Mouse (Mus musculus): ENCODE measurements around the gene Tmem170b.

Gene Tmem170b

DNA sequence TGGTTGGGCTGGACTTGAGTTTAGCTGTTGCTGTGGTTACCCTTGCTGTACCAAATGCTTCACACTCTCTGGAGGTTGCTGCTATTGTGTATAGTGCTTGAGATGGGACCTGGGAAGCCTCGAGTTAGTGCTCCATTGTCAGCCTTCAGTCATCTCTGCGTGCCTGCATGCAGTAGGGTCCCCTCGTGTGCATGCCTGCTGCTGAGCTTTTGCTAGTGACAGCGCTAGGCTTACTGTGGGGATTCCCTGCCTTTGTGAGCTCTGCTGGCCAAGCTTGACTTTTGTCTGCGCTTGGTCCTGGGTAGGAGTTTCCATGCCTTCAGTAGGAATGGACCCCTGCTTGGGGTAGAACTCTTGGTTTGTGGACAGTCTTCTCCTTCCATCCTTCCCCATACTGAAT lies 9.3 kb downstream of the Tmem170b start:
- no peak for DNase-seq

DNA sequence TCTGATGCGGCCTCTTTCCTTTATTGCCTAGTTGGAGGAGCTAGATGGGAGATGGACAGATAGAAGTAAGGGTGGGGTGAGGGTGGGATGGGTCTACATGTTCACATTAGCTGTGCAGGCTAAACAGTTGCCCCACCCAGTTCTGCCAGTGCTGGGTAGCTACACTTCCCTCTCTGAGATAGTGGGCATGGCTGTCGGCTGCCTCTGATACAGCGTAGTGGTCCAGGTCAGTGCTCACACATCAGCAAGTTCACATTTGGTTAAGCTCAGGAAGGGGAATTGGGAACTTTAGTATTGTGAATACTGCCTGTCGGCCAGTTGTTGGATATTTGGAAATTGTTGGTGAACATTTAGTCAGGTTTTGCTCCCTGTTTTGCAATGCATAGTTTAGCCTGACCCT lies 13.8 kb downstream of the Tmem170b start:
- peak; percentile 54 for DNase-seq

DNA sequence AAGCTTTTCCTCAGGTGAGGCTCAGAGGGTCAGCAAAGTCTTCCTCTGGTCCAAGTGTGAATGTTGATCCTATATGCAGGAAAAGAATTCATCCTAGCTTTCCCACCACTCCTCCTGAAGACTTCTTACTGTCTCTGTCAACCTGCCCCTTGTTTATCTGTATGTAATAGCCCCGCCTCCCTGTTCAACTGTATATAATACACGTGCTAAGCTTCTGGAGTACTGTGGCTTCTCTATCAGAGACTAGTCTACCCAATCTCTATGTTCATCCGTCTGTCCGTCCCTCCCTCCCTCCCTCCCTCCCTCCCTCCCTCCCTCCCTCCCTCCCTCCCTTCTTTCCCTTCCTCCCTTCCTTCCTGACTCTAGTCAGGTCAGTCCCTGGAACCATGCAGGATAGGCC lies 14.4 kb downstream of the Tmem170b start:
- no peak for DNase-seq

DNA sequence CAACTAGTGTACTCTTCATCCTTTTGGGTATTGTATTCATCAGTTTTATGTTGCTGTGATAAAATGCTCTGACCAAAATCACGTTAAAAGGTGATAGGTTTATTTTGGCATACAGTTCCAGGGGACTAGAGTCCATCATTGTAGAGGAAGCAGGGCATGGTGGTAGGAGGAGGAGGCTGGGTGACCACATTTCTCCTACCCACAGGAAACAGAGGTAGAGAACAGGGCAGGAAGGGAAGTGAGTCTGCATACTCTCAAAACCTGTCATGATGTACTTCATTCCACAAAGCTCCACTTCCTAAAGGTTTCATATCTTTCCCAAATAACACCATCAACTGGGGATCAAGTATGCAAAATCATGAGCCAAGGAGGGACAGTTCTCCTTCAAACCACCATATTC lies 18.4 kb downstream of the Tmem170b start:
- DNase-seq: no peak

DNA sequence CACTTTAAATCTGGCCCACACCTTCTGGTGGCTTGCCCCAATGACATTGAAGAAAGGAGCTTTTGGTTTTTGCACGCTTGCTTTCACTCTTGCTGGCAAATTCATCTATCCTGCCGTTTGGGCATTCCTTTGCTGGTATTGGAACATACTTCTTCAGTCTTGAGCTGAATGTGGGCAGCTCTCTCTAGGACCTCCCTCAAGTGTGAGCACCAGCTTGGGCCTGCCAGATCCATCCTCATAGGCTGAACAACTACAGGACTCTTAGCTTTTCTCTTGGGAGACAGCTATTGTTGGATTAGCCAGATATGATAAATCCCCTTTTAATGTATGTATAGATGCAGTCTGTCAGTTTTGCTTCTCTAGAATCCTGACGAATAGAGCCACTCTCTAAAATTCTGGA lies 19.5 kb downstream of the Tmem170b start:
- DNase-seq: no peak

DNA sequence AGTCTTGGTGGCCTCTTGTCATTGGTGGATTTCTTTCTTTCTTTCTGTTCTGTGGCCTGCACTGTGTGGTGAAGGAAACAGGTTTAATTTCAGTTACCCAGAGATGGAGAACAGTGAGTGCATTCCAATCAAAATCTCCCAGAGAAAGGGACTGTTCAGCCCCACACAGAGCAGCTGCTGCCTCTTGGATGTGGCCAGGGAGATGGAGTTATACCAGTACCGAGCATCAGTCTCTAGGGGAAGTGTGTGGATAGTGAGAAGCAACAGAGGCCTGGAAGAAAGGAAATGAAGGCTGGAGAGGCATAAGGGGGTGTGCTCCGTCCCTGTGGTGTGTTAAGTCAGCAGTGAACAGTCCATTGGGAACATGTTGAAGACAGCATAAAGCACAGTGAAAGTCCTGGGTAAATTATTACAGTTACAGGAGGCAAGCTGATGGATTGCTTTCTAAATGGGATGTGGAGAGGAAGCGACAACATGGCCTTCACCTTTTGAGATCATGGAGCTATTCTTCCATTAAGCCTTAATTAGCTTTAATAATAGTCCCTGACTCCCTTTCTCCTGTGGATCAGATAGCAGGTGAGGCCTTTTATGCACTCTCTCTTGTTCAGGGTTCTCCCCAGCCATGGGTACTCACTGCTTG lies 21.7 kb downstream of the Tmem170b start:
- DNase-seq: no peak

DNA sequence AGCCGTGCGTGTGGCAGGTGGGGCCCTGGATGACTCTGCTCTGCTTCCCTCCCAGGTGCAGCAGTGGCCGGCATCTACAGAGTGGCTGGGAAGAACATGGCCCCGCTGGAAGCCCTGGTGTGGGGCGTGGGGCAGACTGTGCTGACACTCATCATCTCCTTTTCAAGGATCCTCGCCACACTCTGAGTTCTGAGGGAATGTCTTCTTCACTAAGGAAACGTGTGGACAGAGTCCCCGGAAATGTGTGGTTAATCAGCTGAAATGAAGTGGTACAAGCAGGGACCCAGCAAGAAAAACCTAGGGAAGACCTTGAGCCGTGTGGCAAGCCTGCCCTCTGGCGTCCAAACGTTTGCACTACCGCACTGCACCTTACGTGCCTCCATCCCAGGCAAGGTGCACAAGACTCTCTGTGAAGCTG lies 28.7 kb downstream of the Tmem170b start:
- DNase-seq: peak; percentile 64

DNA sequence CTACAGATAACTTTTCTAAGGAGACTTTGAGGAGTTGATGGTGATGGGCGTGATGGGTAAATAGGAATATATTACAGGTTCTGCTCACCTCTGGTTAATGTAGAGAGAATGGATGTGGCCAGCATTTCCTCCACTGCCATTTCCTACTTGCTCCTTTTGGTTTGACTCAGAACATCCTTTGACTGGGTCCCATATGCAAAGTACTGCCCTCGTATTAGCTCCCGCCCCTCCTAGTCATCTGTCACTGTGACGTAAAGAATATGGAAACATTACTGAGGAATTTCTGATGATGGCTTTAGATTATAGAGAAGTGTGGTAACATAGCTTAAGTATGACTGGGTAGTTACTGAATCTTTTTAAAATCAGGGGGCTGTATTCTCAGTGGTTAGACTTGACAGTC lies 32.4 kb downstream of the Tmem170b start:
- DNase-seq: no peak

DNA sequence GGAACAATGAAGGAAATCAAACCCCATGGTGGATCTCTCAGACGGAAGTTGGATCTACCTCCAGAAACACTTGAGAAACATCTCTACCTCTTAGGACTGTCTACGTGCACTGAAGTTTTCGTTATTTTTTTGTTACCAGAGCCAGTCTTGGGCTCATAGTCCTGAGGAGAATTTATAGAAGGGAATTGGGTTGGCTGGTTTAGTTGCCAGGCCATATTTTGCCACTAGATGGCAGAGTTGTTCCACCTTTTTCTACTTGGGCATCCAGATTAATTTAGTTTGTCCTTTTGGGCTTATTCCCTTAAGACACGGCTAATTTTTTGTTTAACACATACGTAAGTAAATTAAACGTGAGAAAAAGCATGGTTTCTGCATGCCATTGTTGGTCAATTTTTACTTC lies 37.1 kb downstream of the Tmem170b start:
- peak; percentile 22 for DNase-seq

DNA sequence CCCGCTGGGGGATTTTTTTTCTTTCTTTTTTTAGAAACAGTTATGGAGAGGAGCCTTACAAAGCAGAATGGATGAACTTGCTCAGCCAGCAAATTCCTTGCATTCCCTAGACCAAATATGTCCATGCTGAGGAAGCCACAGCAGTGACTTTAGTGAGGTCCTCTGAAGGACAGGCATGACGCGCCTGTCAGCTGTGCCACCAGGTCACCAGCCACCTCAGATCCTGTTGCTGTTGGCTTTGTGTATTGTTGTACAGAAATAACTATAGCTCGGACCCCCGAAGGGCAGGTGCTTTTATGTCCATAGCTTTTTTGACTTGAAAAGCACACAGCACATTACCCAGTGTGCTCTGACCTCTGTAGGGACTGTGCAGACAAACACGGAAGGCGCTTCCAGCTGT lies 38.1 kb downstream of the Tmem170b start:
- peak; percentile 23 for DNase-seq

DNA sequence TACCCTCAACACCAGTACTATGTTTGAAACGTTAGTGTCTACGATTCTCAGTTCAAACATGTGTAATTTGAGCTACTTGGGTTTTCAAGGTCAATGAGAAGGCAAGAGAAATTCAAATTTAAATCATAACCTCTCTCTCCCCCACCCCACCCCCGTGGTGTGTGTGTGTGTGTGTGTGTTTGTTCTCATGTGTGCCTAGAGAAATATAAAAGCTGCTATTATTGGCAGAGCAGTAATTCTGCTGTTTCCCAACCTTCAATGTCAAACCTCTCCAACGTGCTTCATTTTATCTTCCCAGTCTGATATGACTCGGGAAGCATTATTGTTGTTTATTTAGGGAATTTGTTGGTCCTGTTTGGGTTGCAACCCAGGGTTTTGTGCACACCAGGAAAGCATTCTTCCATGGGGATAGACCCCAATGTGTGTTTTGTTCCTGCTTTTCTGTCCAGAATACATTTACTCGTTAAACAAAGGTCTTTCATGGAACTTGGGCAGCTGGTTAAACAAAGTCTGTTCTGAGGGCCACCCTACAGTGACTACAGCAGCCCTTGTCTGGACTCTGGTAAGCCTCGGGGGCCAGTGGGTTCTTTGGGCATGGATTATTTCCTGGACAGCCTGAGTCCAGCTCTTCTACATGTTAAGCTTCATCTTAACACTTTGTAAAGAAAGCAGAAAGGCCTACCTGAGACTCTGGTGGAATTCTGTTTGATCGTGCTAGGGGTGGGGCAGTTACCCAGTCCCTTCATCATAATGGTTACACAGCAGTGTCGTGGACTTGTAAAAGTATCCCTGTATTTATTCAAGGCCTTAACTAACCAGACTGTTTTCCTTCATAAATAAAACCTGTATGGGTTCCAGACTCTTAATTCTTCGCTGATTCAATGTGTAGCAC lies 39.1 kb downstream of the Tmem170b start:
- DNase-seq: no peak

DNA sequence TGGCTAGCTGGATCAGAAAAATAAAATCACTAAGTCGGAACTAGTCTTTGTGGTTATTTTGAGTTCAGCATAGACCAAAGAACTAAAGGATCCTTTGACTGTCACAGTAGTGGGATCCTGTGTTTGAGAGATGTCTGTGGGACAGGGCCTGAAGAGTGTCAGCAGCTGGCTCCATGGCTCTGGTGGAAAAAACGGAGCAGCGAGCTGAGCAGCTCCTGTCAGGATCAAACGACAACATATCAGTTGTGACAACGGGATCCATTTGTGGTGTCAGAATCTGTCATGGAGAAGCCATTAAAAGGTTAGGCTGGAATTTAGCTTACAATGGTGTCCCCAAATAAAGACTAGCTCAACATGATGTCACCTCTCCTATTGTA lies 39.8 kb downstream of the Tmem170b start:
- no peak for DNase-seq

DNA sequence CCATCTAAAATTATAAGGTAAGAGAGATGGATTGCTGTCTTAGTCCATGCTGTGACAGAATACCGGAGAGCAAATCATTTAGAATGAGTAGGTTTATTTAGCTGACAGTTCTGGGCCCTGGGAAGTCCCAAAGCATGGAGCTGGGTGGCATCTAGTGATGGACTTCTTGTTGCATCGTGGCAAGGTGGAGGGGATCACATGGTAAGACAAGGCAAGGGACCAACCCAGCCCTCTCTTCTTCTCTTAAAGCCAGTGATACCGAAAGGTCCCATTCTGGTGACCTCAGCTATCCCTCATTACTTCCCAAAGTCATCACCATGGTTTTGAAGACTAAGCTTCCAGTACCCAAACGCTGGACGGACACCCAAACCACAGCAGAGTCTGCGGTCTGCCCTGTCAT lies 42.3 kb downstream of the Tmem170b start:
- no peak for DNase-seq

DNA sequence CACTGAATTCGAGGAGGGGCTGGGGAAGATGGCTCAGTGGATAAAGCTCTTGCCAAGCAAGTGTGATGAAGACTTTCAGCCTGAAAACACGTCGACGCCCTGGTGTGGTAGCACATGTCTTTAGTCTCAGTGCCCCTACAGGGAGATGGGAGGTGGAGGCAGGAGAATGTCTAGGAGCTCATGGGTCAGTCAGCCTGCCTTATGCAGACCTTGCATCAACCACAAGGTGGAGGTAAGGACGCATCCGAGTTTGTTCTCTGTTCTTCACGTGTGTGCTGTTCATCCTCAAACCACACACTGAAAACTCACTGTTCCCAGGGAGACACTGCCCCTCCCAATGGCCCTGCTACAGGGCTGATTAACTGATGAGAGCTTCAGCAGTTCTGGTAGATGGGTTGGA lies 45.0 kb downstream of the Tmem170b start:
- DNase-seq: no peak

DNA sequence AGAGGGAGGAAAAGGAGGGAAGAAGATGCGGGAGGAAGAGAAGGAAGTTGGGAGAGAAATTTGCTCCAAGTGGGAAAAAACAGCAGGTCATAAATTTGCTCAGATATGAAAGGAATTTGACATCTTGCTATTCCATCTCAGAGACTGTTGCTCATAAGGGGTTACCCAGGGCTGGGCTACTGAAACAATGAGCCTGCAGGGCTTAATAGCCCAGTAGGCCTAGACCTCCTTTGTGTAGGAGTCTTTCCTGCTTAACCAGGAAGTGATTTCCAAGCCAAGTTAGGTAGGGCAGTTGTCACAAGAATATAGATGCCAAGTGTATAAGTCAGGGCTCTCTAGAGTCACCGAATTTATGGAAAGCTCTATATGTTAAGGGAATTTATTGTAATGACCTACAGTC lies 48.1 kb downstream of the Tmem170b start:
- no peak for DNase-seq

DNA sequence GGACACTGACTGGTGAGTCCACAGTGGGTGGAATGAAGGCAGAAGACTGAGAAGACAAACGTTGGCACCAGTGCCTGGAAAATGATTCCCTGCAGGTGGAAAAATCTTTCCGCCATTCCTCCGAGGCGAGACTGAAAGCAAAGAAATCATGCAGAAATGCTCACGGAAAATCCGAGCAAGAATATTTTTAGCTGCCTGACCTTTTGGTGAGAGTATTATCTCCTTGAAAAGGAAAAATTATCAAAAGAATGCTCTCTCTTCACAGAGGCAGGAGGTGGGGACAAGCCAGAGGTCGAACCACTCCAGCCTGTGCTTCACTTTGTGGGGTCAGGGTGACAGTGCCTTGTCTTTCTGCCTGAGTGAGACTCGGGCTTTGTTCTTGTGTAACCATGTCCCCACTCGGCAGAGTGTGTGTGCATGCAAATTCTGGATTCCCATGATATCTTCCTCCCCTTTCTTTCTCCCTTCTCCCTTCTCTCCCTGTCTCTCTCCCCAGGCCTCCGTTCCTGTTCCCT lies 49.9 kb downstream of the Tmem170b start:
- DNase-seq: no peak

DNA sequence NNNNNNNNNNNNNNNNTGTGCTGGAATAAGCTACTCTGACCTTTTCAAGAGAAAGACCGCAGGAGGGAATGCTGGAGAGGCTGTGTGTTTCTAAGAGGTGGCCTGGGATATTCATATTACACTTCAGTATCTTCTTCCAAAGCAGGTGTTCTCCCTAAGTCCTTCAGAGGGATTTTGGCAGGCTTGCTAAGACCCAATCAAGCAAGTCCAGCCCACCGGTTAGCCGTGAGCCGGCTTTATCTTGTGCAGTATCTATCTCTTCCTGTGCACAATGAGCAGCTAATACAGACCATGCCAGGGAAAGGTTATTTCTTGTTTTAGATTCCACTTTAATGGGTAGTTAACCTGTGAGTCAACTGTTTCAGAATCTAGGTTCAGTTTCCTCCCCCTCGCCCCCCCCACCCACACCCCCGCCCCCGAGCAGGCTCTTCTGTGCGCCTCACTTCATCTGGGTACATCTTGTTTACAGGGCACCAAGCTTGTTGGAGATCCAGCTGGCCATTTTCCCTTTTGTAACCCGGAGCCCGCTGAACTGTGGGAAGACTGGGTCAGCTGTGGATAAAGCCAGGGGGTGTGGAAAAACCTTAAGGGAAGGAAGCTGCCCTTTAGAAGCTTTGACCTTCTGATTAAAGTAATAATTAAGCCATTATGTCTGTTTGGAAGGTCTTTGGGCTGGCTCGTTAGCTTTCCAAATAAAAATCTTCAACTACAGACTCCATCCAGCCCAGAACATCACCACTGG lies 54.5 kb downstream of the Tmem170b start:
- no peak for DNase-seq

DNA sequence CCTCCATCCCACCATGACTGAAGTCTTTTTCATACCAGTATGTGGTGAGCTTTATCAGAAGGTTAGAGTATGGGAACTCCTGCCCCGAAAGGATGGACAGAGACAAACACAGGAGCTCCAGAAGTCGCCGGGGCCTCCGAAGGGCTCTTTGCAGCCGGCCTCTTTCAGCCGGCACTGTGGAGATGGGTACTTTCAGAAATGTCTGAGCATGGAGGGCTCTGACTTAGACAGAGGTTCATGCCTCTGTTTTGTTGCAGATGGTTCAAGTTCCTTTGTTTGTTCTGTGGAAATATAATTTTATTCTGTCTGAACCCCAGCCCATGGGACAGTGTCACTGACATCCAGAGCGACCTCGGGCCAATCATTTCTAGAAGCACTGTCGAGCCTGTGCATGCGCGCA lies 55.4 kb downstream of the Tmem170b start:
- no peak for DNase-seq

DNA sequence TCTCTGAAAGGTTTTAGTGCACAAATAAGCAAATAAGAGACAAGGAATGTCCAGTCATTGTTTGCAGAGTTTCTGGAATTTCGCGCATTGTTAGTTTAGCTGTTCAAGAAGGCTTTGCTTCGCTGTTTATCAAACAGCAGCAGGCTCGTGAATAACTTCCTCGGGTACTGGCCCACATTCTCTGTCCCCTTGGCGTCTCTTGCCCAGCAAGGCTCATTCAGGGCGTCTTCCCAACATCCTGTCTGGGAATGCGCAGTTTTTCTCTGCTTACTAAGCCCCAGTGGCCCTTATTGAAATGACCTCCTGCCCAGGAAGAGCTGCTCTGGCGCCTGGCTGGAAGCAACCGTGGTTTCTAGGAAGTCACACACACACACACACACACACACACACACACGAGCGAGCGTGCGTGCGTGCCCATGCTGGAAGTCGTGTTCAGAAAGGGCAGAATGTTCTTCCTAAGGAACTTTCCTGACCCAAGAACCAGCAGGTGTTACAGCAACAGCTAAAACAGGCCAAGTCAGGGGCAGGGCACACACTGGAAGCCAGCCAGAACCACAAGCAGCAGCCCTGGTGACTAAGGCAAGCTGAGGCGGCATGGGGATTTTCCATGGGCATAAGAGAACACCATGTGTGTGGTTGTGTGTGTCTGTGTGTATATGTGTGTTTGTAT lies 56.8 kb downstream of the Tmem170b start:
- DNase-seq: peak; percentile 25

DNA sequence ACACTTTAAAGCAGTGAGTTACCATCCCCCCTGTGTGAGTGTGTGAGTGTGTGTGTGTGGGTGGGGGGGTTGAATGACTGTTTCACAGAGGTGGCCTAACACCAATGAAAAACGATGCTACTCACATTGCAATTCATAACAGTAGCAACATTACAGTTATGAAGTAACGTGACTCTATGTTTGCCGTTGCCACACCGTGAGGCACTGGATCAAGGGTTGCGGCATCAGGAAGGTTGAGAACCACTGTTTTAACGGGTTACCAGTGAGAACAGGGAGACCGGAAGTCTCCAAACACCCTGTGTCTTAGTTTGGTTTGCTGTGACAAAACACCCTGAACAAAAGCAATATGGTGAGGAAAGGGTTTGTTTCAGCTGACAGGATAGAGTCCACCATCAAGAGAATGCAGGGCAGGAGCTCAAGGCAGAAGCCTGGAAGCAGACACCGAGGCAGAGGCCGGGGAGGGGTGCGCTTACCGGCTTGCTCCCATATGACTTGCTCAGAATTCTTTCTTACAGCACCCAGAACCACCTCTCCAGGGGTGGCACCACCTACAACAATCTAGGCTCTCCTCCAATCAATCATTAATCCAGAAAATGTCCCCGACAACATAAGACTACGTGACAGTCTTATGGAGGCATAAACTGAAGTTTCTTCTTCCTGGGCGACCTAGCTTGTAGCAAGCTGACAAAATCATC lies 57.9 kb downstream of the Tmem170b start:
- no peak for DNase-seq

DNA sequence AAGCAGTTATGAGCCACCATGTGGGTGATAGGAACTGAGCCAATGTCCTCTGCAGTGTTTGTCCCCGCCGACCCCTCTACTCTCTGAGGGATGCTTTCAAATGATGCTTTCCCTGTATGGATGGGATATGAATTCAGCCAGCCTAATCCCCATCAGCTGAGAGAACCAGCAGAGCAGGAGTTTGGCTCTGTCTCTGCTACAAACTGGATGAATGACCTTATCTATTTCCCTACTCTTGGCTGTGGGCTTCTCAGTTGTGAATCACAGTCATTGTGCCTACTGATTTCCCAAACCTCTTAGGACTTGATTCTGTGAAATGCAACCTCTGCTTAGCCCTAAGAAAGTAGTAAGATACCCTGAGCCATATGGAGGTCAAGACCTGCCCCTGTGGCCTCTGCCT lies 64.2 kb downstream of the Tmem170b start:
- no peak for DNase-seq

DNA sequence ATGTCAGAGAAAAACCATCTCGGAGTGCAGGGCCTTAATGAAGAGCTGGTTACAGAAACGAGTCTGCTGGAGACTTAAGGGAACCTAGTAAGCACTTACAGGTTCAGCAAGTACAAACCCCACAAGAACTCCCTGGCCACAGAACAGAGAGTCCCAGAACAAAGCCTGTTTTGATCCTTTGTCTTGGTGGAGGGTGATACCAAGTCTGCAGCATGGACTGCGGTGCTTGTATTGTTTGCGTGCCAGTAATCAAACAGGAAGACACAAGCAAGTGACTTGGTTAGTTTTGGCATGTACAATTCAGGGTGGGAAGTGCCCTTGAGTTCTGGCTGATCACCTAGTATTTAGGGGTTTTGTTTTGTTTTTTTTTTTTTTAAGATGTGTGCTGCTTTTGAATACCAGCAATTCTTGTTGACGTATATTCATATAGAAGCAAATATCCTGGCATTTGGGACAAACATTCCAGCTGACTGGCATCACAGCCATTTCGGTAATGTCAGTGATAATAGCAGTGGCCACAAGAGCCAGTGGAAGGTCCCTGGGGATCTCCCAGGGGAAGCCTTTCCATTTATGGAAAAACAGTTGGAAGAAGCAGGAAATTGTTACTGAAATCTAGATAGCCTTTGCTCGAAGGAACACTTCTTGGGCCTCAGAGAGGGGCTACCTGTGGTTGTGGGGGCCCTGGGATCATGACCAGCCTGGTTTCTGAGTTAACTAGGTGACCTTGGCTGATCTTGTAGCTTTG lies 64.9 kb downstream of the Tmem170b start:
- no peak for DNase-seq

Data from liver (tissue).